Mouse (Mus musculus) spleen, adult 12 weeks (tissue): ENCODE results near the gene Afmid.
A peak's percentile ranks its signal among the peaks of the same experiment; 100 is the strongest.
"Not testable (repeated sequence)": the region's sequence is repeated elsewhere in the genome, so short reads cannot be mapped to it uniquely, and the experiment has no call there.

Experiments
- DNase-seq: peaks from one replicate; pipeline ENCODE4 v3.0.0; 2022; ENCODE audit warnings: low spot score

Afmid gene

DNA sequence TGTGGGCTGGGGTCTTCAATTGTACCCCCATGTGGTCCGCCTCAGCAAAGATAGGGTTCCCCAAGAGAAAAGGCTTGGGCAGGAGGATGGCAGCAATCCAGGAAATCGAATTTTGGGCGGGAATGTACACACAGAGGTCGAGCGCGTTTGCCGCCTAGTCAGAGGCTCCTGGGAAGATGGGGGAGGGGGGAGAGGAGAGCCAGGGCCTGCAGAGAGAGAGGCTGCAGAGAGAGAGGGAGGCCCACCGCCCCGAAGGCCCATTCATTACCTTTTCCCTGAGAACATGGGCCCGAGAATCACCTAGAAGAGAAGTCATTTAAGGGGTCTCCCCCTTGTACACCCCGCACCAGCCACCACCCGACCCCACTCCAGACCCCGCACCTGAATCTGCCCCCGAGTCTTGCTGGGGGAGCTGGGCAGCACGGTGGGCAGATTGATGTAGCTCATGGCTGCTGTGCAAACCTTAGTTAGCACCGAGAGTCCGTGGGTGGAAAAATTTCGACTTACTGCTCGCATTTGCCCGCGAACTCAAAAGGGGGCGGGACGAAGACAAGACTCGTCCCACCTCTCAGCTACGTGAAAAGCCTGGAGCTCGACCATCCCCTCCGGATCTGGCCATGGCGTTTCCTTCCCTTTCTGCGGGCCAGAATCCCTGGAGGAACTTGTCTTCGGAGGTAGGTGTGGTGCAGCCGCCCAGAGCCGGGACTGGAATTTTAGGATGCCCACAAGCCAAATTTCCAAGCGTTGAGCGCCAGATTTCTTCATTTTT lies at the start of gene Afmid, which contains the start of gene Tk1:
Gene Afmid, plus strand, starts transcription at position 592 of the 769 bp plus-strand sequence.
Gene Tk1, minus strand, starts transcription at position 760 of the 769 bp plus-strand sequence.
- peak; percentile 71 for DNase-seq

DNA sequence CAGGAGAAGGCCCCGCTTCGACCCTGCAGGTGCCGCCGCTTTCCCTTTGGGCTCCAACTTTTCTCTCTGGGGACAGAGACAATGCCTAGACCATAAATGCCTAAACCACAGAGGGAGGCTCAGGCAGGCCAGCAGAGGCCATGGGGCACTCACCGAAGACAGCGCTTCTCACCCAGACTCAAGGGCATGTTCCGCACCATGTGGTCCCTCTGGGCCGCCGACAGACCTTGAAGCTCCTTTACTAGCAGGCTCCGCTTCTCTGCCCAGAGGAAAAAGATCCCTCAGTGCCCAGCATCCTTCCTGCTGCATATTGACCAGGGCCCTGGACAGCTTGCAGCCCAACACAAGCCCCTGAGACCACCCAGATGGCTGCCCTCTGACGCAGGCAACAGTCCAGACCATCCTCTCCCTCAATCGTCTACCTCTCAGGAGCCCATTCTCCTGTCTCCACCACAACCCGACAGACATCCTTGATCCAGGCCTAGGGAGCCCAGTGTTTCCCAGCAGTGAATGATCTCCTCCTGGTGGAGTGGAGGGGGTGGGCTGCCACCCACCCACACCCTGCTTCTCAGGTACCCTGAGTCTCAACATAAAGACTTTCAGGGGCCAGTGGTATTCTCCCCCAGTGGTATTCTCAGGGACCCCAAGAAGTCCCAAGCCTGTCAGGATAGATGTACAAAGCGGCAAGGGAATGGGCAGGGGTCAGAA lies 49.5 kb upstream of the Afmid start:
- no peak for DNase-seq

DNA sequence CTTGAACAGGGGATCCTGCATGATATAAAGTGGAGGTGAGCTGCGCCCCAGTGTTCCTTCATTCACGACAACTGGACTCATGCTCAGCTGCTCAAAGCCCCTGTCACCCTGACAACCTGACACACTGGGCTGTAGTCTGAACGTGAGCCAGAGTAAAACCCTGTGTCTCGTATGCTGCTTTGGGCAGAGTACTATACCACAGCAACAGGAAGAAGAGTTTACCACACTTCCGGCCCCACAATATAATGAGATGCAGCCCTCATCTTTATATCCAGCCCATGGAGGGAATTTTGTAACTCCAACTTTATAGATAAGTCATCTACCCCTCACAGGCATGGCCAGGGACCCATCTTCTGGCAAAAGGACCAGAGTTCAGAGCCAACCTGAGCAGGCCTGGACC lies 48.6 kb upstream of the Afmid start:
- DNase-seq: no peak

DNA sequence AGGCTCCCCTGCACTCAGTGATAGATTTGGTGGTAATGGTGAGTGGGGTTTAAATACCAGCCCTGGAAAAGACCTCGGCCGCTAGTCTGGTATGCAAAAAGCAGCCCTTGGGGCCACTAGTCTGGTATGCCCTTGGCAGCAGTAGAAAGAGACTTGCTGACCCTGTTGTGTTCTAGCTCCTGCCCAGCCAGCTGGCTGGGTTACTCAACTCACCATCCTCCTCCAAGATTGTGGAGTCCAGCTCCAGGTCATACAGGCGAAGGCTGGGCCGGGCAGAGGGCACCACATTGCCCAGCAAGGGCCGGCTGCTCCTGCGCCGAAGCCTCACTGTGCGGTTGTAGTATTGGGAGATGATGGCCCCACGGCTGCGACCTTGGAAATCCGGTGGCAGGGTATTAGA lies 47.7 kb upstream of the Afmid start:
- no peak for DNase-seq

DNA sequence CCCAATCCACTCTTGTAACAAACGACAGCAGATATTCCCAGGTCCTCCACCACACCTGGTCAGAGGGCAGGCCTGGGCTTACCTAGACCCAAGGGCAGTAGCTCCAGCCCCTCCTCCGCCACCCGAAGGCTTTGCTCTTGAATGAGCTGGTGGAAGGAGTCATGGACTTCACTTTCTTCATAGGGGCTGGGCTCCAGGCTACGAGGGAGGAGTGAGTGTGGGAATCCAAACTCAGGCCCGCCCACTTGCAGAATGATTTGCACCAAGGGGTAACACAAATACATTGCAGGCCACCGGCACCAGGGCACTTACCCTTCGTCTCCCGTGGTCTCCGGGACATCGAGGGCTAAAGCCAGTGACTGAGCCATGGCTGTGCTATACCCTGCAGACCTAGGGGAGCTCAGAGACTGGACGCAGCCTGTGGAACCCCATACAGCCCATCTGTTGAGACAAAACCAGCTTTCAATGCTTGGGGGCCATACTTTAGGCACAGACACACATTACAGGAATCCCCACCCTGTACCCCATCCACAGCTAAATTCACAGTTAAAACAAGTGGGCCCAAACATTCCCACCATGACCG lies 46.8 kb upstream of the Afmid start:
- peak; percentile 41 for DNase-seq

DNA sequence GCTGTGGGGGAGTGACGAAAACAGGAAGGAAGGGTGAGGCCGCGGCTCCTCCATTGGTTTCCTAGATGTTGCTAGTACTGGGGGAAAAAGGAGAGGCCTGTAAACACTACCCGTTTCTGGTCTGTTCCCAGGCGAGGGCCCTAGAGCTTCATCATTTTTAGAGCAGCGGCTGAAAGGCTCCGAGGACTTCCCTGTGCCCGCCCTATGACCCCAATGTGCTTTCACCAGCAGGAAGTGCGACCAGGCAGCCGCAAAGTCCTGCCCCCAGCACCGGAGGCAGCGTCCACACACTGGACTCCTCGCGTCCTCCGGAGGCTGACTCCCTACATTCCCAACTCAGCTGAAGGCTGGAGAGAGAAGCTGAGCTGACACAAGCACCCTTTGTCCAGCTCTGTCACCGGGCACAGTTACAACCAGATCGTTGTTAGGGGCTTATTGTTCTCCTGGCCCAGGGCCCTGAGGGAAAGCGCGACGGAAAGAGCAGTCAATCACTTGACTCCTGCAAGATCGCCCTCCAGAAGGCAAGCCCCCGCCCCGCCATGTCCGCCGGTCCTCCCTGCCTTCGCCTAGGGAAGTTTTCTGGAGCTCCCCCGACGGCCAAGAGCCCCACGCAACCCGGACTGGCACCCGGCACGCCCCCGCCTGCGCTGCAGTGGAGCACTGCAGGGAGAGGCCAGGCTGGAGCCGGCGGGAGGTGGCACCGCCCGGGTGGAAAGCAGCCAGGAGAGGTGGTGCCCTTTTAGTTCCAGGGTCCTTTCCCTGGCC lies 46.1 kb upstream of the Afmid start:
- DNase-seq: peak; percentile 67

DNA sequence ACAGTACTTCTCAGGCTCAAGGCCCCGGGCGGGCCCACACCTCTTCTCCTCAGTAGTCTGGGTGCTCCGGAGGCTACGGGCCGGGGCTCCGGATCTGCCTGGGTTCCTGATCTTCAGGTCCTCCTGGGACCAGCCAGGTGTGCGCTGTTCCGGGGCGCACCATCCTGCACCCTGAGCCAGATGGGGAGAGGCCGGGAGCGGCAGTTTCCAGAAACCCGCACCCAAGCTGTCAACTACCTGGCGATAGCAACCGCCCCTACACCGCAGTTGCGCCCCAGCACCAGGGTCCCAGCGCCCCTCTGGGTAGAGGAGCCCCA lies 45.6 kb upstream of the Afmid start:
- no peak for DNase-seq

DNA sequence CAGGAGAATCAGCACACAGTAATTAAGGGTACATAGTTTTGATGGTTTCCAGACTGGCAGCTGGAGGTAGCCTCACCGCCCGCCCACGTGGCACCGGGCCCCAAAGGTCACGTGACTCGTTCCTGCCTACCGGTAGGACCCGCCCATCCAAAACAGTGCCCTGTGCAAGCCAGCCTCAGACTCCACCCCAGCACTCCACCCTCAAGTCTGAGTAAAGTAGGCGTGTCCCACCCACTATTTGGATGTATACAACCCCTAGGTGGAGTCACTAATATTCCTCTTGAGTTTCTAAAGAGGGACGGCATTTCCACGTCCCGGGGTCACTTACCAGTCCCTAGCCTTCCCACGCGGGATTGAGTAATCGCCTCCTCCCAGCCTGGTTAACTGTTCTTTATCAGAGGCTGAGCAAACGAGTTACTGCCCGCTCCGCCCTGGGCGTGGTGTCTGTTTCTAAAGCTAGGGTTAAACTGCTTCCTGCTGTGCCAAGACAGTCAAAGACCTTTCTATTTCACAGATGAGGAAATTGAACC lies 45.1 kb upstream of the Afmid start:
- peak; percentile 92 for DNase-seq

DNA sequence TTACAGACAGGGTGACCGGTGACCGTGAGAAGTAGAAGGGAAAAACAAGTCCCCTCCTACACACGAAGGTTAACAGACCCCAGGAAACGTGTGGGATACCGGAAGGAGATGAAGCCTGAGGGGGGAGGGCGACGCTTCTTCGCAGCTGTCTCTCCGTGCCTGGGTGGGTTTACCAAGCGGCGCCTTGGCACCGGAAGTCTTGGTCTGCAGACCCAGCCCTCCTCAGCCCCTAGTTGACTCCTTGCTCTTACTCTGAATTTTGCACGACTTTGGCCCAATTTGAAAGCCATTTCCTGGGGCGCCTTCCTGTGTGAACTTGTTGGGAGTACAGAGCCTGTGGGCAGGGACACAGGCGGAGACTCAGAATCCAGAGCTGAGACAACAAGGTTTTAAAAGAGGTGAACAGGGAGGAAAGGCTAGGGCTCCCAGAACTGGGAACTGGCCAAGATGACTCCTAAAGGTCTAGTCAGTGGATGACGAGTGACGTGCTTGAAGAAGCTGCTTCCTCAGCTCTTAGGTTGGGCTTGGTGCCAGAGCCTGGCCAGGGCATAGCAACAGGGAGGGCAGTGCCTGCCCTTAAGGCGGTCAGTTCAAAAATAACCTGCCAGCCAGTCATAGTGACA lies 44.4 kb upstream of the Afmid start:
- peak; percentile 67 for DNase-seq

DNA sequence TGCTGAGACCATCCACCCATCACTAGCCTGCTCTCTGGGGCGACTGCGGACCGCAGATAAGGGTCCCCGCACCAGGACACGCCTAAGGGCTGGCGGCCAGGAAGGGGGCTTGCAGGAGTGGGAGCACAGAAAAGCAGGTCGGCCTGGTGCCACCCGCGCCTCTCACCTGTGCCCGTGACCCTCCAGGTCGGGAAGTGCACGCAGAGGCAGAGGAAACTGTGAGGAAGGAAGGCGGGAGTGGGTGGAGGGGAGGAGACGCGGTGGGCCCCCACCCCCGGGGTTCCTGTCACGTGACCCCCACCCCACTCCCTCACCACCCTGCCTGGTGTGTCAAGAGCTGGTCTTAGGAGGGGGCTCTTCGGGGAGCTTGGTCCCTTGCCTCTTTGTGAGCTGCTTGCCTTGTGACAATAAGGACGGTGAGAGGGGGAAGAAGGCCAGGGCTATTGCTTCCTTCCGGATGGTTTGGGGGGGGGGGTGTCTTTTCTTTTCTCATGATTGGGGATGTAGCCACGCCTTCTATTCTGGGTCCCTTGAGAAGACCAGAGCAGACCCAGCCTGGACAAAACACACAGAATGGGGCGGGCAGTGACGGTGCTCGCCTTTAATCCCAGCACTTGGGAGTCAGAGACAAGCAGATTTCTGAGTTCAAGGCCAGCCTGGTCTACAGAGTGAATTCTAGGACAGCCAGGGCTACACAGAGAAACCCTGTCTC lies 43.6 kb upstream of the Afmid start, which contains the start of the genes Tmc8 and Tmc6:
Gene Tmc8, plus strand, starts transcription at position 84 of the 712 bp plus-strand sequence.
Gene Tmc6, minus strand, starts transcription at position 206 of the 712 bp plus-strand sequence.
- peak; percentile 69 for DNase-seq

DNA sequence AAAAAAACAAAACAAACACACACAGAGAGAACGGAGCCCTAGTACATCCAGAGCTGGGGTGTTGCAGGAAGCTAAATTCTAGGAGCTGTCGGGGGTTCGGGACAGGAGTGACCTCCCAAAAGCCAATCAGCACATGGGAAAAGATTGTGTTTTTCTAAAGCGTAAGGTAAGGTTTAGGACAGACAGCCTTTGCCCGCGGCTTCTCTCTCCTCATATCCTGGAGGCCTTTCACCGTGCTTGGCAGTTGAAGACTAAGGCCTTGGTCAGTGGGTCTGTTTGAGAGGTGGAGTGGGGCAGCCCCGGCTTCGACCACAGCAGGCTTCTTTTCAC lies 43.1 kb upstream of the Afmid start:
- no peak for DNase-seq

DNA sequence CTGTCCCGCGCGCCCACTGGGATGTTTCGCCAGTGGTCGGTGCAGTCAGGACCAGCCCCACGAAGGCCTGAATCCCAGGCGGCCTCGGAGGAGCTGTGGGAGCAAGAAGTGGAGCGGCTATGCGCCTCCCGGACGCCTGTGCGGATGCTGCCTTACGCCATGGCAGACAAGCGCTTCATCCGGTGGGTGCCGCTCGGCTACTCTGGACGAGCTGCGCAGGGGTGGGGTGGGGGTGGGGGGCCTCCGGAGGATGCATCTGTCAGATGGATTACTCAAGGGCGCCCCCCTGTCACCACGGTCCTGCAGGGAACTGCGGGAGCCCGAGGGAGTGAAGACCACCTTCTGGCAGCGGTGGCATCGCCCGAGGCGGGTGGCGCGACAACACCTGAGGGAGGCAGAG lies 42.6 kb upstream of the Afmid start:
- DNase-seq: peak; percentile 66

DNA sequence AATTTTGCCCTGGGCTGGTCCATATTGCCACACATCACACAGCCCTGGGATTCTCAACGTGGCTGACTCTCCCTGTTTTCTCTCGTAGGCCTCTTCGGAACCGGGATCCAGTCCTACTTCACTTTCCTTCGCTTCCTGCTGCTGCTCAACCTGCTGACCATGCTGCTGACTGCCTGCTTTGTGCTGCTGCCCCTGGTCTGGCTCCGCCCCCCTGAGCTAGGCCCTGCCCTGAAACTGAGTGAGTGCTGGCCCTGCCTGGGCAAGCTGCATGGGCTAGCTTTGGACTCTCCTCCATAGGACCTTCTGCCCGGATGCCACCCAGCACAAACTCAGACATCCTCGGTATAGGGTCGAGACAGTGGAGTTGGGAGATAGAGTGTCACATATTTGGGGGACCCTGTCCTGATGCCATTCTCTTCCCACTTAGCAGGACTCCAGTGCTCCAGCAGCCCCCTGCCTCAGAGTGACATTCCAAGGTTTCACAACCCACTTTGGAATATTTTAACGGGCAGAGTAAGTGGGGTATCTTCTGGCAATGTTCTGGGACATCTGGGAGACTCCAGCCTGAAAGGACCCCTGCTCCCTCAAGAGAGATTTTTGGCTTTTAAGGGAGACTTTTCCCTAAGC lies 41.9 kb upstream of the Afmid start:
- peak; percentile 57 for DNase-seq

DNA sequence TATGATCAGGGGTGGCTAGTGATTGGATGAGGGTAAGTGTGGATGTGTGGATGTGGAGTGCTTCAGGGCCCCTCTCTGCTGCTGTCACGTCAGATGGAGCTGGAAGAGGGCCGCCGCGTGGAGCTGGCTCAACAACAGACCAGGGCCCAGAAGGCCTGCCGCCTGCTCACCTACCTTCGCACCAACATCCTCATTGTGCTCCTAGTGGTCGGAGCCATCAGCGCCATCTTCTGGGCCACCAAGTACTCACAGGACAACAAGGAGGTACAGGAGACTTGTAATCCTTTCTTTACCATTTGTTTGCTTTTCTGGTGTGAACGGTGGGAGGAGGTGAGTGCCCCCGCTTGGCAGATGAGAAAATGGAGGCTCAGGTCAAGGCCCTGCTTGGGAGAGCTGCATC lies 39.4 kb upstream of the Afmid start:
- peak; percentile 52 for DNase-seq

DNA sequence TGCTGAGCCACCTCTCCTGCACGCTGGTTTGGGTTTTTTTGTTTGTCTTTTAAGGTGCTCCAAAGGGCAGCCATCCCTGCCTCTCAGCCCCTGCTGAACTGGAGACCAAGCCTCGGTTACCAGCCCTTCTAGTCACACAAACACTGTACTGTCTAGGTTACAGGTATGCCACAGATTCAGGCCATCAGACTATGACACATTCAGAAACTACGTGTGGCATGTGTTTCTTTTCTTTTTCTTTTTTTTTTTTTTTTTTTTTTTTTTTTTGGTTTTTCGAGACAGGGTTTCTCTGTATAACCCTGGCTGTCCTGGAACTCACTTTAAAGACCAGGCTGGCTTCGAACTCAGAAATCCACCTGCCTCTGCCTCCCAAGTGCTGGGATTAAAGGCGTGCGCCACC lies 37.2 kb upstream of the Afmid start:
- not testable (repeated sequence) for DNase-seq

DNA sequence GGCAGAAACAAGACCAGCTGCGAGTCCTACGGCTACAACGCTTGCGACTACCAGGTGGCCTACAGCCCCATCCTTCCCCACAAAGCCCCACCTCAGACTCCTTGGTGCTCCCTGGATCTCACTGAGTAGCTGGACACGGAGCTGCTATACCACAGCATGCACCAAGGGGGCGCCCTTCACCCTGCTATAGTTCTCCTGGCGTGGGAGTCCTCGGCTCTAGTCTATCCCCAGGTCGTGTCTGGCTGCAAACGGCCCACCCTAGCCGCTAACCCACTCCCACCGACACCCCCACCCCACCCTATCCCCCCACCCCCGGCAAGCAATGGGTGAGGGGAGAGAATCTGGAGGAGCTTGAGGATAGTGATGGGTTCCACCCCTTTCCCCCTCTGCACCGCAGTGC lies 35.4 kb upstream of the Afmid start:
- peak; percentile 64 for DNase-seq

DNA sequence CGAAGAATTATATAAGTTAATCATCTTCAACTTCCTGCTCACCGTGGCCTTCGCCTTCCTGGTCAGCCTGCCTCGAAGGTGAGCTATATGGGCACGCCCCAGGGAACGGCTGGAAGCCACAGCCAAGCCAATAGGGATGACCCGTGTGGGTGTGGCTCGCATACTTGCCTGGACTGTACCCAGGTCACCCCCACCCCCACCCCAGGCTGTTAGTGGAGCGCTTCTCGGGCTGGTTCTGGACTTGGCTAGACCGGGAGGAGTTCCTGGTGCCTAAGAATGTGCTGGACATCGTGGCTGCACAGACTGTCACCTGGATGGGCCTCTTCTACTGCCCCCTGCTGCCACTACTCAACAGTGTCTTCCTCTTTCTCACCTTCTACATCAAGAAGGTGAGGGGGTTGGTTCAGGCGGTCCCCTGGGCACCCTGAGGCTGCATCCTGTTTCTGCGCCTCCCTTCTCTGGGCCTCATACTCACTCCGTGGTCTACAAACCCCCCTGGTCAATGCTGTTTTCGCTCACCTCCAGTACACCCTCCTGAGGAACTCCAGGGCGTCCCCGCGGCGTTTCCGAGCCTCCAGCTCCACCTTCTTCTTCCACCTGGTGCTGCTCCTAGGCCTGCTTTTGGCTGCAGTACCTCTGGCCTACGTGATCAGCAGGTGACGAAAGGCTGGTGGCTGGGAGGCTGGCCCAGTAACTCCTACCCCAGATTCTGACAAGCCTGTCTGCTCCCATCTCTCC lies 34.9 kb upstream of the Afmid start:
- no peak for DNase-seq

DNA sequence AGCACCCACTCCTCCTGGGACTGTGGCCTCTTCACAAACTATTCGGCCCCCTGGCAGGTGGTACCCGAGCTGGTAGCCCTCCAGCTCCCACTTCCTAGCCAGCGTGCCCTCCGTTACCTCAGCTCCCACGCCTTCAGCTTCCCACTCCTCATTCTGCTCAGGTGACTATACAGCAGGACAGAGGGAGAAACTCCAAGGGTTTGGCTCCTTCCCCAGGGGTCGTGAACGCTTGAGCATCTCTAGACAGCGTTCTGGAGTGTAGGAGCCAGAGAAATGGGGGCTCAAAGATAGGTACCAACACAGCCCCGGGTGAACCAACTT lies 34.3 kb upstream of the Afmid start:
- DNase-seq: no peak

DNA sequence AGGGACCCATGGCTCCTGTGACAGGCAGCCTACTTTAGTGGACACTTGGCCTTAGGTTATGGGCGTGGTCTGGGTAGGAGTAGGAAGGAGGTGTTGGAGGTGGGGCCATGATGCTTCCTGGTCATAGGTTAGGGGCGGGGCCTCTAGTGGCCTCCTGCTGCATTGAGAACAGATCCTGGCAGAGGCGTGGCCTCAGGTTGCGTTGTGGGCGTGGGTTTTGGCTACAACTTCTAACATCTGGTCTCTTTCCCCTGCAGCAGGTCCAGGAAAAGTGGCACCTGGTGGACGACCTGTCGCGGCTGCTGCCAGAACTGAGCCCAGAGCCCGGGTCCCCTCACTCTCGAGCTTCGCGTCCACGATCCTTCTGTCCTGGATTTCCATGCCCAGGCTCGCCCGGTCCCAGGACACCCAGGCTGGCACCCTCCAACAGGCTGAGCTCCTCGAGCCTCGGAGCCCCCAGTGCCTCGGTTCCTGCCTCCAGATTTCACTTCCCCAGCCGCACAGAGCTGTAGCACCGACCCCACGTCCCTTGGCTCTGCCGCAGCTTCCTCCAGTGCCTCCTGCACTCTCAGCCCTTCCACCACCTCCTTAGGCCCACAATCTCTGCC lies 33.3 kb upstream of the Afmid start:
- DNase-seq: peak; percentile 75
